Mouse (Mus musculus) olfactory bulb, adult 2 months (tissue): Measurements from ENCODE around the gene Igsf6.

Experiments used
- CTCF ChIP-seq: fragments of 200-500 bp; IDR thresholded peaks from 2 replicates; pipeline ENCODE4 v1.5.1; 2012; ENCODE audit warnings: low read depth, mild to moderate bottlenecking, low read length, moderate library complexity; ENCODE audit not compliant: insufficient read depth
- POLR2A ChIP-seq: fragments of 200-500 bp; IDR thresholded peaks from 2 replicates; pipeline ENCODE4 v1.6.1; 2012; ENCODE audit warnings: mild to moderate bottlenecking, low read depth, low read length, moderate library complexity; ENCODE audit not compliant: insufficient read depth

DNA sequence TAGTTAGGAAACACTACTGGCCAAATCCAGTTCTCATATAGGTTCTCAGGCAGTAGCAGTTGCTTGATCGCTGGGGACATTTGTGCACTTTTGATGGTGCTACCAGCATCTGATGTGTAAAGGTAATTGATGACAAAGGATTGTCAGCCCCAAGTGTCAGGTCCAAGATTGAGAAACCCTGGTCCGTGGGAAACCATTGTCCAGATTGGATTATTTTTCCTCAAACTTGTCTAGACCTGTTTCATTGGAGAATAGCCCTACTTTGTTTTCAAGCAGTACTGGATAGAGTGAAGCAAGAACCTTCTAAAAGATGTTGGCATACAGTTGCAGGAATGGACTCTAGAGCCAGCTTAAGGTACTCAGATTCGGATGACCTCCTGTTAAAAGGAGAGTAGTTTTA lies 31.4 kb downstream of the Igsf6 start:
- TF ChIP-seq POLR2A (no peak), CTCF (no peak)
